Mouse (Mus musculus): Measurements from ENCODE around the gene Tjp3.

Gene Tjp3

DNA sequence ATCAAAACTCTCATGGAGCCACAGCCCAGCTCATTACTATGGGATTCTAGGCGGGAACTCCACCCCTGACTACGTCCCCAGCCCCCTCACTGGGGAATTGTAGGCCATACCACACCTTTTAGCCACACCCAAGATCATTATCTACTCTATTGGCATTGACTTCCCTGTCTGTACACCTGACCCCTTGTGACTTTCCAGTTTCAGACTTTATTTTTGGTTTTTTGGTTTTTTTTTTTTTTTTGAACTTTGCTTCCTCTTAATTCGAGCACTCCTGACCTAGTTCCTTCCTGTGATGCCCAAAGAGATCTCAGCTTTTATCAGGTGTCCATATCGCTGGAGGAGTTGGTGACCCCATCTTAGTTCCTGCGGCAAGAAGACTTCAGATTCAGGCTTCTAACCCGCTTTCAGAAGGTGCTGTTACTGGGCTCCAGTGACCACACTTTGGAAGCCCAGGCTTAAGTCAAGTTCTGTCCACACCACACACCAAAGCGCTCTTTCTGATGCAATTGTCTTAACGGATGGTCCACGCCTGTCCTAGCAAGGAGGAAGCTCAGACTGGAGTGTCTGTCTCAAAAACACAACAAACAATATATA lies at the start of gene Tjp3:
TSS of gene Tjp3 (minus strand) at position 71 of the 594 bp plus-strand sequence.
- in situ Hi-C loops (cut with MboI, MseI) = no loop called here

DNA sequence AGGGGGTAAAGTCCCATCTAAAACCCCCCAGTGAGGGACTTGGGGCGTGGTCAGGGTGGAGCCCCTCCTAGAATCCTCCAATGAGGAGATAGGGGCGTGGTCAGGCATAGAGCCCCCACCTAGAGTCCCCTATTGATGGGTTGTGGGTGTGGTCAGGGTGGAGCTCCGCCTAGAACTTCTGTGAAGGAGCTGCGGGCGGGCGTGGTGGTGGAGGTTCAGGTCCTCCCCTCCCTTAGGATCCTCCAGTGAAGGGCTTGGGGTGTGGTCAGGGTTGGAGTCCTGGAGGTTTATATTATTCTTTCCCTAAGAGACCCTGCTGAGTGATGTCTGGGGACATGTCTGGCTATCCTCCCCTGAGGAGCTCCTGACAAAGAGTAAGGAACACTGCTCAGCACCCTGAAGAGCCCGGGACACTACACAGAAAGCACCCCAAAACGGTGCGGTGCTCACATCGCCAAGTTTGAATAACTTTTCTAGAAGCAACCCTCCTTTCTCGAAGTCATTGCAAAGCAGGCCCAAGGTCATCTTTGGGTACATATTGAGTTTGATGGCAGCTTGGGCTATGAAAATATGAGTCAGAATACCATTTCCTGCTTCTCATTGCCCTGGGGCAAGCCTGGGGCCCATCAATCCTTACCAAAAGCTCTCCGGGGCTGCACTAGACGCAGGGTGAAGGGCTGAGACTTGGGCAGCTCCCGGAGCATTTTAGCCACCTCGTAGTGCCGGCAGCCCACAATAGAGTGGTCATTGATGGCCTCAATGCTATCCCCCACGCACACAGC lies 49.4 kb upstream of the Tjp3 start:
- in situ Hi-C loops (cut with MboI, MseI) = loop anchor here (10.0 kb wide), 1 partner anchor 286 kb away; no protein-coding TSS in a partner anchor

DNA sequence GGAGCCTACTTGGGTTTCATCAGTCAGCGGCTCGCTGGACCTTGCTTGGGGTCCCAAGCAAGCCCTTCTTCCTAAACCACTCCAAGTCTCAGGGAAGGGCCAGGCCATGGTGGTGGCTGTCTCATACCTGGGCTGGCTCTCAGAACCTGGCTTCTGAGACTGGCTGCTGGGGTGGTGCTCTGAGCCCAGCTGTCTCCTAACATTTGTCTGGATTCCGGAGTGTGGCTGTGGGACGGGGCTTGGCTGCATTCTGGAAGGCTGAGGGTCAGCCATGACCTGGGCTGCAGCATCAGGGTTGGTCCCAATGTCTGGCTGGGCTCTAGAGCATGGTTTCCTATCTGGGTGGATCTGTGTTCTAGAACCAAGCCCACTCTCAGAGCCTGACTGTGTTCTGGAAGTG lies 45.2 kb upstream of the Tjp3 start:
- in situ Hi-C loops (cut with MboI, MseI) = no loop called here

DNA sequence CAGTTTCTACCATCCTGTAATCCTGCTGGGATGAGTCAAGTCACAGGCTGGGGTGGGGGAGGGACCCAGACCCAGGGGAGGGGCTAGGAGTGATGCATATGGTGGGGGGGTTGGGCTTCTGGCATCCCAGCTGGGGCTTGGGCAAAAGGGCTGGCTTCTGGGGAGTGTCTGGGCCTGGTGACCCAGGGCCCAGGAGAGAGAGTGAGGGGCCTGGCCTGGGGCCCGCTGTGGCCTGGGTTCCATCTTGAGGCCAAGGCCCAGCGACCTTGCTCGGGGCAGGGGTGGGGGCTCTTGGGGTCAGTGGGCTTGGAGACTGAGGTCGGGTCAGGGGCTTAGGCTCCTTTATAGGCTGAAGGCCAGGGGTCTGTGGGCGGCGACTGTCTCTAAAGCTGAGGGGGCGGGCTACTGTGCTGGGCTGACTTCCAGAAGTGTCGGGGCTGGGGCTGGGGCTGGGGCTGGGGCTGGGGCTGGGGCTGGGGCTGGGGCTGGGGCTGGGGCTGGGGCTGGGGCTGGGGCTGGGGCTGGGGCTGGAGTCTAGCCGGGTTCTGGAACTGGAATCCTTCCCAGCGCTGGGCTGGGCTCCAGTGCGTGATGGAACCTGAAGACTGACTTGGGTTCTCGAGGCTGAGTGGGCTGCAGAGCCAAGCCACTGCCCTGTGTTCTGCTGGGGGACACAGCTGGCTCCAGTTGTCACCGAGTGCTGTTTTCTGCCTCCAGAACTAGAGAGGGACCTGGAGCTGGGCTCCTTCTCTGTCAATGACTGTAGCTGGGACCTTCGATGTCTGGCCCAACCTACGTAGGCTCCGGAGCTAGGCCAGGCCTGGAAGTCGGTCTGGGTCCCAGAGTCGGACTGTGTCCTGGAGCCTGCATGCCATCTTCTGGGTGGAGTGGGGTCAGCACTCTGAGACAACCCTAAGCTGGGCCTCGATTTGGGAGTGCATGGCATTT lies 44.3 kb upstream of the Tjp3 start:
- in situ Hi-C loops (cut with MboI, MseI) = no loop called here

DNA sequence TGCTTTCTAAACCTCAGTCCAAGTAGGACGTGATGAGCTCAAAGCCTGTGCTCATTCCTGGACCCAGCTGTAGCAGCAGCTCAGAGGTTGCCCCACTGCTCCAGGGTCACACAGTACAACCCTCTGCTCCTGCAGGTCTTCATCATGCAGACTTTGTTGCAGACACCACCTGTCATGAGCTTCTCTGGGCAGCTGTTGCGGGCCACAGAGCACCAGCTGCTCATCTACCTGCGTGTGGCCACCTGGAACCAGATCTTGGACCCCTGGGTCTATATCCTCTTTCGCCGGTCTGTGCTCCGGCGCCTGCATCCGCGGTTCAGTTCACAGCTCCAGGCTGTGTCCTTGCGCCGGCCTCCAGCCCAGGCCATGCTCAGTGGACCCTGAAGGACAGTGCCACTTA lies 42.9 kb upstream of the Tjp3 start:
- in situ Hi-C loops (cut with MboI, MseI) = no loop called here

DNA sequence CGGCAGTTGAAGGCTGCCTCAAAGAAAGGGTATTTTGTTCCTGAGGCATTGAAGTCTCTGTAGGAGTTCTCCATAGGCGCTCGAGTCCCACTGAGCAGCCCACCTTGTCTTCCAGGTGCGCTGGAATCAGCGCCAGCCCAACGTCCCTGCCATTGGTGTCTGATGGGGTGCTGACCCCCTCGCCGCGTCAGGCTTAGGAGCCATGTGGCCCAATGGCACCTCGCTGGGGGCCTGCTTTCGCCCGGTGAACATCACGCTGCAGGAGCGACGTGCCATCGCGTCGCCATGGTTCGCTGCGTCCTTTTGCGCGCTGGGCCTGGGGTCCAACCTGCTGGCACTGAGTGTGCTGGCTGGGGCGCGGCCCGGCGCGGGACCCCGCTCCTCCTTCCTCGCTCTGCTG lies 40.9 kb upstream of the Tjp3 start:
- in situ Hi-C loops (cut with MboI, MseI) = no loop called here

DNA sequence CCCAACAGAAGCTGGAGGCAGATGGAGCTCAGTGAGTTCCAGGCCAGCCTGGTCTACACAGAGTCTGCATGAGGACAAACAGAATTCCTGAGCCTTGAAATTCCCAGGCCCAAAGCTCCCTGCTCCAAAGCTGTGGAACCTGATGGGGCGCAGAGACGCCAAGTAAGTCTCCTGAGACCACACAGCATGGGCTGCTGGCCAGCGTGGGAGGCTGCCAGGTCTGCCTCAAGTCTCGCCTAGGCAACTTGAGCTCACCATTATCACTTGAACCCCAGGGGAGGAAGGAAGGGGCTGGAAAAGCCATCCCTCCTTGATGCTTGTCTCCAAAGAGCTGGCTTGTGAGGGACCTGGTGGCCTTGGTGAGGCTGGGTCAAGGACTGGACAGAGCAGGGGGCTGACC lies 38.6 kb upstream of the Tjp3 start:
- in situ Hi-C loops (cut with MboI, MseI) = no loop called here

DNA sequence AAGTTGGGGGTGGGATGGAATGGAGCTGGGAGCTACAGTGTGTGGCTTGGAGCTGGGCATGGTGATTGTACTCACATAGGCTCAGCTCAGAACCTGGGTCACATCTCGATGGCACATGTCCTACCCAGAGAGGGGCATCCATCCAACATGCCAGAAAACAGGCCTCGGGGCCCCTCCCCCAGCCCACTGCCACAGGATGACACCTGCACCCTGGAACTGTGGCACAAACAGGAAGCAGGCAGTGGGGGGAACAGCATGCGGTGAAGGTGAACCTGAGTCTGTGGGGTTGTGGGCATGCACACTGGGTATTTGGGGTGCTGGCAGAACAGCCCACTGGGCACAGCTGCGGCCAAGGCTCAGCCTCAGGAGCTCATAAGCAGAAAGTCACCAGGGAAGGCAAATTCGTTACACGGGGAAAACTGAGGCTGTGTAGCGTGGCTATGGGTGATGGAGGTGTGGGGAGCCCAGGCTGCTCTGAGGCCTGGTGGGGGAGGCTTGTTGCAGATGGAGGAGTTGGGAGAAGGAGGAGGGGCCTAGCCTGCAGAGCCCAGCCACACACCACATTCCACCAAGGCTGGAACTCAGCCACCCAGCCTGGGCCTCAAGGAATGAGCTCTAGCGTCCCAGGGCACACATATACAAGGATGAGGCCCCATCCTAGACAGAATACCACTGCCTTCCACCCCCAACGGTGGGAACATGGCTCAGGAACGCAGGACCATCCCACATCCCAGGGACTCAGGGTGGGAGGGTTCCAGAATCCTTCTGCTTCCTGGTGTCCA lies 38.0 kb upstream of the Tjp3 start:
- in situ Hi-C loops (cut with MboI, MseI) = no loop called here

DNA sequence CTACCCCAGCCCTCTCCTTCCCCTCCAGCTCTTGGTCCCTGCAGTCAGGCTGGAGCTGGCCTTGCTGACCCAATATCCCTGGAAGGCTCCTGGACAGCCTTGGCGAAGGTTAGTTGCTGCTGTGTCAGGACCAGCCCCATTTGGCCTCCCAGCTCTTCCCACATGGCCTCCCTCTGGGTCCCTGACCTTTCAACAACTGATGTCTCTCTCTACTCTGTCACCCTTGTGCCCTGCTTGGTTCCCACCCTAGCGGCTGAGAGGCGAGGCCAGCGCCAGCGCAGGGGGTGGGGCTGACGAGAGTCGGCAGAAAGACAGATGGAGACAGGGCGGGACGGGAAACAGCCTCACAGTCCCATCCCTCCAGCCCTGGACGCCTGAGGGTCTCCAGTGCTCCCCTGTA lies 37.0 kb upstream of the Tjp3 start, which contains the start of gene Tbxa2r:
TSS of gene Tbxa2r (plus strand) at position 346 of the 400 bp plus-strand sequence.
- in situ Hi-C loops (cut with MboI, MseI) = no loop called here

DNA sequence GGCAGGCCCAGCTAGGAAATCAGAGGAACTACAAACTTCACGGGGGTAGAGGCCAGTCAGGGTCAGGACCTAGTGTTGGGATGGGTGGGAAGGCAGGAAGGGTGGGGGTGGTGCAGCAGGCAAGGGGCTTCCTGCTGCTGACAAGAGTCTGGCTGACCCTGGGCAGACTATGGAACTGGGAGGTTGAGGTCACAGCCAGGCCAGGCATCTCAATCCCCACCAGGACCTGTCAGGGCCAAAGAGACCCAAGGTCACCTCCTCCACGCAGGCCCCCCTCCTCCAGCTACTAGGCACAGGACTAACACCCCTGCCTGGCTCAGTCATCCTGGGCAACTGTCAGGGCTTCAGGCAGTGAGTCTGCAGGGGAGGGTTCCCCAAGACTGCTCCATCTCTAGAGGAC lies 36.6 kb upstream of the Tjp3 start:
- in situ Hi-C loops (cut with MboI, MseI) = no loop called here

DNA sequence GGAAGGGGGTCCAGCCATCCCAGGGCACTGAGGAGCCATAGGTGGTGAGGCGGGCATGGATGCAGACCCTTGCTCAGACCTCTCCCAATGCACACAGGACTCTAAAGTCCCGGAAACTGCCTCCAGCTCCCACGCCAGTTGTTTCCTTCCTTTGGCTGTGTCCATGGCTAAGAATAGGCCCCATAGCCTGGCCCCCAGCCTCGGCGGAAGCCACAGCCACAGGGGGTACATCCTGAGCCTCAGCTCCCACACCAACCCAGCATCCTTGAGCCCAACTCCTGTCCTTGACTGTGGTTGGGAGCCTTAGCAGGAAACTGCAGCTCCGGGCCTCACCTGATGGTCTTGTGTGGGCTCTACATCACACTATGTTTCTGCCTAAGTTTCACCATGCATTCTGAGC lies 35.5 kb upstream of the Tjp3 start:
- in situ Hi-C loops (cut with MboI, MseI) = no loop called here

DNA sequence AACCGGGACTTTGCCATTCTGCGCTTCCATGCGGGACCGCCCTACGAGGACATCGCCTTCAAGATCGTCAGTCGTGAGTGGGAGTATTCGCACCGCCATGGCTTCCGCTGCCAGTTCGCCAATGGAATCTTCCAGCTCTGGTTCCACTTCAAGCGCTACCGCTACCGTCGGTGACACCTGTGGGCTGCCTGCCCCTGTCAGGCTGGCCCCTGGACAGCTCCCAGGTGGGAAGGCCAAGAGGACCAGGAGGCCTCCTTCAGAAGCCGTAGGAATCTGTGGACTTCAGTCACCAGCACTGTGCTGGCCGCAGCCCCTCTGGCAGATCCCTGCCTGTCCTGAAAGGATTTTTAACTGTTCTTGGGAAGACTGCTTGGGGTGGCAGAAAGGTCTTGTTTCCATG lies 34.4 kb upstream of the Tjp3 start:
- in situ Hi-C loops (cut with MboI, MseI) = no loop called here

DNA sequence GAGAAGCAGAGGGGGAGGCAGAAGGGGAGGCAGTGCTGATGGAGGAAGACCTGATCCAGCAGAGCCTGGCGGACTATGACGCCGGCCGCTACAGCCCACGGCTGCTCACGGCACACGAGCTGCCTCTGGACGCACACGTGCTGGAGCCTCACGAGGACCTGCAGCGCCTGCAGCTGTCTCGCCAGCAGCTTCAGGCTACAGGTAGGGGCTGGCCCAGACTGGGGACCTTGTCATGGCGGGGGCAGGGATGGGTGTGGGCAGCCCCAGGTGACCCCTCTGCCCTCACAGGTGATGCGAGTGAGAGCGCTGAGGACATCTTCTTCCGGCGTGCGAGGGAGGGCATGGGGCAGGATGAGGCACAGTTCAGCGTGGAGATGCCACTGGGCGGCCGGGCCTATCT lies 33.8 kb upstream of the Tjp3 start:
- in situ Hi-C loops (cut with MboI, MseI) = no loop called here

DNA sequence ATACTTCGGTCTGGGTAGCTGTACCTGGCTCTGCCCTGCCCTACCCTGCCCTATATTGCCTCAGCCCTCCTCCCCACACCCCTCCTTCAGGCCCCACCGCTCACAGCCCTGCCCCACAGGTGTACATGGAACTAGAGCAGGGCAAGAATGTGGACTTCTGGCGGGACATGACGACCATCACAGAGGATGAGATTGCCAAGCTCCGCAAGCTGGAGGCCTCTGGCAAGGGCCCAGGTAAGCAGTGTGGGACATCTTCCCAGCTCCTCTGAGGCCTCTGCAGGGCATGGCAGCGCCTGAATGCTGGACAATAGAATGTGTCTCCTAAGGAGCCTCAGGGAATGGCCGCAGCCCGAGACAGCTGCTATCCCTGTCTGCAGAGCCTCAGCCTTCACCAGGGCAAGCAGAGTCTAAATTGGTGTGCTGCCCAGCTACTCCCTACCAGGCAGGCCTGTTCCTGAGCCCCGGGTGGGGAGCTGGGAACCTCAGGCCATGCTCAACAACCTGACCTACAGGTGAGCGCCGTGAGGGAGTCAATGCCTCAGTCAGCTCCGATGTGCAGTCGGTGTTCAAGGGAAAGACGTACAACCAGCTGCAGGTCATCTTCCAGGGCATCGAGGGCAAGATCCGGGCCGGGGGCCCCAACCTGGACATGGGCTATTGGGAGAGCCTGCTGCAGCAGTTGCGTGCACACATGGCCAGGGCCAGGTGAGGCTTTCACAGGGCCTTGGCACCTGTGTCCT lies 32.6 kb upstream of the Tjp3 start:
- in situ Hi-C loops (cut with MboI, MseI) = loop anchor here (5.0 kb wide), 1 partner anchor 37 kb away; no protein-coding TSS in a partner anchor

DNA sequence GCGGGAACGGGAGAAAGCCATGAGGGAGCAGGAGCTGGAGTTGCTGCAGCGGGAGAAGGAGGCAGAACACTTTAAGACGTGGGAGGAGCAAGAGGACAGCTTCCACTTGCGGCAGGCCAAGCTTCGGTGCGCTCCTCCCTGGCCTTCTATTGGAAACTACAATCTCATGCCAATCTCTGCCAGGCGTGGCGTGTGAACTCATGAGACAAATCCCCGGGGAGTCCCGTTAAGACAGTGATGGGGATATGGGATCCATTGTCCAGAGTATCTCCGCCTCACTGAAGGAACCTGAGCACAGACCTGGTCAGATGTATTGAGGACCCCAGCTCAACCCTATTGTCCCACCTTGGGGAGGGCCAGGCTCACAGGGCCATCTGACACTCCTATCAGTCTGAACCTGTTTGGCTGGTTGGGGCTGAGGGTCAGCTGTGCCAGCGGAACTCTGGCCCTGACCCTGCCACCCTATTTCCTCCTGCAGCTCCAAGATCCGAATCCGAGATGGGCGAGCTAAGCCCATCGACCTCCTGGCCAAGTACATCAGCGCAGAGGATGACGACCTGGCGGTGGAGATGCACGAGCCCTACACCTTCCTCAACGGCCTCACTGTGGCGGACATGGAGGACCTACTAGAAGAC lies 31.9 kb upstream of the Tjp3 start:
- in situ Hi-C loops (cut with MboI, MseI) = loop anchor here (5.0 kb wide), 1 partner anchor 36 kb away; no protein-coding TSS in a partner anchor

DNA sequence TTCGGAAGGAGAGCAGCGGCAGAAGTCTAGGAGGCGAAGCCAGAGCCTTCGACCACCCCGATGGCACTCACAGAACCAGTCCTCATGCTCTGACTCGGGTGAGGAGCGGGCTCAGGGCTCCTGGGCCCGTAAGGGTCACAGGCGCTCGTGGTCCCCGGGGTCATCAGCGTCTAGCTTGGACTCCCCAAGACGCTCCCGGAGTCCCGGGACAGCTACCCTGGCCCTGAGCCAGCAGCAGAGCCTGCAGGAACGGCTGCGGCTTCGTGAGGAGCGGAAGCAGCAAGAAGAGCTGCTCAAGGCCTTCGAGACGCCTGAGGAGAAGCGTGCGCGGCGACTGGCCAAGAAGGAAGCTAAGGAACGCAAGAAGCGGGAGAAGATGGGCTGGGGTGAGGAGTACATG lies 31.1 kb upstream of the Tjp3 start:
- in situ Hi-C loops (cut with MboI, MseI) = loop anchor here (5.0 kb wide), 1 partner anchor 35 kb away; no protein-coding TSS in a partner anchor

DNA sequence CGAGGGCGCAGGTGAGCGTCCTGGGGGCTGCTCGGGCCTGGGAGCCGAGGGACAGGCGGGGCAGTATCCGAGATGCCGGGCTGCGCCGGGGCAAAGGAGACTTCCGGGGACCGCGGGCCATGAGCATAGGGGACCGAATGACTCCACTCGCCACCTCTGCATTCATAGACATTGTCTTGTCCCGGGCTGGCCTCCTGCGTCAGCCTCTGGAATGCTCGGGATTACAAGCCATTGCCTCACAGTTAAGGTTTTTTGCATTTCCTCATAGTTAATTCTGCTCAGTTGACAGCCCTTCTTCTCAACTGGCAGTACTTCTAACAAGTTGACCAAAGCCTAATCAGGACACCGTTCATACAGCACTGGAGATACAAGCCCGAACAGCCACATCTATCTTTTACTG lies 30.1 kb upstream of the Tjp3 start:
- in situ Hi-C loops (cut with MboI, MseI) = loop anchor here (5.0 kb wide), 1 partner anchor 34 kb away; no protein-coding TSS in a partner anchor

DNA sequence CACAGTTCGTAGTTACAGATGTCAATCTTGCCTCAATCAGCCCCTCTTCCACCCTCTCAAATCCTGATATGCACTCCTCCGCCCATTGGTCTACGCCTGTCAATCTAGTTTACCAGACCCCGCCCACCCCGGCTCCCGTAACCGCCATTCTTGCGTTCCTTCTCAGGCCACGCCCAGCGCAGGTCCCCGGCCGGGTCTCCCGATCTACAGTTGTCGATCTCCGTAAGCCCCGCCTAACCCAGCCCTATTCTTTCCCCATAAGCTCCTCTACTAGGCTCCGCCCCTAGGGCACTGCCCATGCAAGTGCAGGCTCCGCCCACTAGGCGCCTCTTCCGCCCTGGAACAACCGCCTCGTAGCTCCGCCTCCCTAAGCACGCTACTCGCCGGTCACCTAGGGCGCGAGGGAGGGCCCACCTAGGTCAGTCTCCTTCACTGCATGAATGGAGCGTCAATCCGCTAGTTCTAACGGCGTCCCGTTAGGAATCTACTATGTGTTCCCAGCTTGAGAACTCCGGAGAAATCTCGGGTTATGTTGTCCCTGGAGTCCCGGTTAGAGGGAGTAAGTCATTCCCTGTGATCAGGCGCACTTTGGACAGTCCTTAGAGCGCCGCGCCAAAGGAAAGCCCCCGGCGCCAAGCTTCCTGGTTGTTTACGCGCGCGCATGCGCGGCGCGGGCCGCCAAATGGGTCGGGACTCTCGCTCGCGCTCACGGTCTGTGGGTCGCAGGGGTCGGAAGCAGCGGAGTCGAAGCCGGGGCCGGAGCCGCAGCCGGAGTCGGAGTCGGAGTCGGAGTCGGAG lies 29.4 kb upstream of the Tjp3 start, which contains the start of gene Cactin:
TSS of gene Cactin (plus strand) at position 554 of the 798 bp plus-strand sequence.
- in situ Hi-C loops (cut with MboI, MseI) = loop anchor here (5.0 kb wide), 1 partner anchor 33 kb away; no protein-coding TSS in a partner anchor

Data from T-helper 2 cell (primary cell).